Mouse (Mus musculus): Measurements from ENCODE around the gene Tnks2. TPM values are rescaled to one million over a fixed set of nuclear protein-coding genes. Genes with fewer than 3 reads are reported as not detected.

Tnks2 gene
- total RNA-seq, 2 experiments from 2014 or later, result 106 to 115 TPM

- peak; percentile 69 to 76 for DNase-seq
- intact Hi-C loops (cut with DNase I), result no loop called here
Measured at GRCm38 (mm10) chr19:36925671-36926552, 91.9 kb downstream of the Tnks2 start, which contains the start of gene Btaf1. Gene Btaf1 (plus strand): TSS chr19:36926079.

GRCm38 (mm10) chr19:36926553-36927236, 92.7 kb downstream of the Tnks2 start:
- no peak for DNase-seq
- intact Hi-C loops (cut with DNase I), result no loop called here

GRCm38 (mm10) chr19:36927800-36928361, 93.8 kb downstream of the Tnks2 start:
- no peak for DNase-seq
- intact Hi-C loops (cut with DNase I), result no loop called here

- DNase-seq, result no peak
- intact Hi-C loops (cut with DNase I), result no loop called here
Measured at GRCm38 (mm10) chr19:36929816-36930215, 95.8 kb downstream of the Tnks2 start.

GRCm38 (mm10) chr19:36932097-36932496, 98.1 kb downstream of the Tnks2 start:
- intact Hi-C loops (cut with DNase I), result no loop called here
- DNase-seq, result no peak

- intact Hi-C loops (cut with DNase I), result no loop called here
- DNase-seq, result no peak
Measured at GRCm38 (mm10) chr19:36932613-36933012, 98.6 kb downstream of the Tnks2 start.

- DNase-seq, result no peak
- intact Hi-C loops (cut with DNase I), result no loop called here
Measured at GRCm38 (mm10) chr19:36936285-36936684, 102.3 kb downstream of the Tnks2 start.

- DNase-seq, result no peak
- intact Hi-C loops (cut with DNase I), result no loop called here
Measured at GRCm38 (mm10) chr19:36938008-36938407, 104.0 kb downstream of the Tnks2 start.

- intact Hi-C loops (cut with DNase I), result no loop called here
- no peak for DNase-seq
Measured at GRCm38 (mm10) chr19:36940064-36940463, 106.0 kb downstream of the Tnks2 start.

Other genes with a start within 250 kb of the Tnks2 start
- gene Ppp1r3c, start 97.6 kb upstream of the Tnks2 start, total RNA-seq (2021), result 100 to 1,000 TPM; 226 to 705 TPM
- 1 to 10 TPM; 1.2 TPM for gene Fgfbp3, start 85.4 kb downstream of the Tnks2 start, total RNA-seq (2021)
- 1 to 10 TPM; 7.3 to 7.9 TPM for gene Btaf1, start 91.8 kb downstream of the Tnks2 start, total RNA-seq (2021)